Mouse (Mus musculus) Muller cell, postnatal 12 days (primary cell): ENCODE data around the gene Zfp420.
"Not testable (repeated sequence)": the region's sequence is repeated elsewhere in the genome, so short reads cannot be mapped to it uniquely, and the experiment has no call there.

Experiments used
- DNase-seq: peaks from one replicate; pipeline ENCODE4 v3.0.0-alpha.2; 2015; ENCODE audit errors: inconsistent ontology term

Zfp420 gene

DNA sequence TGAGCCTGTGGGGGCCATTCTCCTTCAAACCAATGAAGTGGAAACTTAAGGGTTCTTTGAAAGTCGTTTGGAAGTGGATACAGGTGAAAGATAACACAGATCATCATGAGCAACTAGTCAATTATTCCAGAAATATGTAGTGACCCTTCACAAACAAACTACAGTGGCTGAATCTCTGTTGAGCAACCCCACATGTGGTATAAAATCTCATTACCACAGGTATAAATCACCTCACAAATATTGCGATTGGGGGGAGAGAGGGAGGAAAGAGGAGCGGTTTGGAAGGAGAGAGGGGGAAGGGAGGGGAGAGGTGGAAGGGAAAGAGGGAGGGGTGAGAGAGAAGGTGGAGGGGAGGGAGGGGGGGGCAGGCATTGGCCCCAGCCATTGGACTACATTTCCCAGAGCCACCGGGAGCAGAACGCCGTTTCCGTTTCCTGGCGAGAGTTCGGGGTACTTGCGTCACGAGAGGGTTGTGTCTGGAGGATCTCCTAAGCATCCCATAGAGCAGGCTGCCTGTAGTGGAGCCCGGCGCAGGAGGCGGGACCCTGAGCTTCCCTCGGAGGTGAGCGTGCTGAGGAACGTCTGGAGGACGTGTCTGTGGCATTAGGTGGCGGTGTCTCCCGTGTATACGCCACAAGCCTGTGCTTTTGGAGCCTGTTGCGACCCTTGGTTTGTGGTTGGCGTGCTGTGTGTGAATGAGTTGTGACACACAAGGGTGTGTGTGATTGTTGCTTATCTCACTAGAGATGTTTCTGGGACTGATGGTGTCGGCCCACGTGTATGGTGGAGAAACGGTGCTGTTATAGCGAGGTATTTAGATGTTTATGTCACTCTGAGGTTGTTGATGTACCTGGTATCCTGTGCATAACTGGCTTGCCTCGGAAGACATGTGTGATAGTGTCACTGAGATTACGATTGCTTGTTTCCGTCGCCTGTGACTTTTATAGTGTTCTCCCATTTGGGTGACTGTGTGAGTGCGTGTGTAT lies at the start of gene Zfp420:
Gene Zfp420, plus strand, starts transcription at position 448 of the 986 bp plus-strand sequence.
- DNase-seq, result peak; percentile 90

DNA sequence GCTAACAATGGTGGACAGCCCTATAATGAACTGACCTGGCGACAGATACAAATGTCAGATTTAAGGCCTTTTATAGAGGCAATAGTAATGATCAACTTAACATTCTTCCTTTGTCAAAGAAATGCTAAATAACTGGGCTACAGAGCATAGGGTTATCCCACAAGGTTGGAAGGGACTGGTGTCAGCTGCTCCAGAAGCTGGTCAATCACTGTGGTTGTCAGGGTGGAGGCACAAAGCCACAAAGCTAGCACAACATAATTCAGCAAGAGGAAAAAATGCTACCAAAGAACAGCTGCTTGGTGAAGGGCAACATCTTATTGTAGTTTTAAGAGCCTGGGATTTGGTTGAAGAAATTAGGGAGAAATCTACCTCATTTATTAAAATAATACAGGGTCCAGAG lies 47.5 kb upstream of the Zfp420 start:
- DNase-seq, result no peak

DNA sequence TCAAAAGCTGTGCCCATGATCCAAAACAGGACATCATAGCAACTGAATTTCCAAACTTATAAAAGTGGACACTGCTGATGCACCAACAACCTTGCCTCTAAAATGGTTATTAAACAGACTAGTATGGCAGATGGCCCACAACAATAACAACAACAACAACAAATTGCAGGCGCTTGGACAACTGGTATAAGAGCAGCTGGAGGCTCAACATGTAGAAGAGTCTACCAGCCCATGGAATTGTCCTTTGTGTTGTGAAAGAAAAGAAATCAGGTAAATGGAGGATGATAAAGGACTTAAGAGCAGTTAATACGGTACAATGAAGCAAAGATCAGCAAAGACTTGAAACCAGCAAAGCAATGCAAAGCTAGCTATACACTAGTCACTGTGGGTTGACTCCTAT lies 45.4 kb upstream of the Zfp420 start:
- DNase-seq, result no peak

DNA sequence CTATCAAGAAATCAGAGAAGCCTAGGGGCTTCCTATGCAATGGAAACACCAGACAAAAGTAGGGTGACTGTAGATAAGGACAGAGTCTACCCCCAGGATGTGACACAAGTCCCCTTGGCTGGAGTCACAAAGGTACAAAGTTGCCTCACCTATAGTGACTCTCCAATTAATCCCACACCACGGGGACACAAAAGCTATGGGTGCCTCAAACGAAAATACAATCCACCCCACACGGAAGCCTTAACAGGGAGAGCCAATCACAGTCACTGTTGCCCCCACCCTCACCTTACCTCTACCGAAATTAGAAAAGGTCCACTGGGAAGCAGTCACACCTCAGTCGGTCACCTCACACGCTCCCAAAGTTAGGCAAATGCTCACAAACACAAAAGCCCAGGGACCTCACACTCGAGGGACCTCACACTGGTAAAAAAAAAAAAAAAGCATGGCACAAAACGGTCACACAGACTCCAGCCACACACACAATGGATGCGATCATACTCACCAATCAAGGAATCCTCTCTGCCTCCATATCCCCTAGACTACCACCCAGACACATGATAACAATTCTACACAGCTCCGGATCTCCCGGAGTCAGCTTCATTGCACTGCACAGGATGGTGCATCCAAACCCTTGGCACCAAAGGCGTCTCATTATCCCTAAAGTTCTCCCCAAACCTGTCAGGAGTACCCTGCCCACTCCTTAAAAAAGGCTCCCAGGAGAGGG lies 44.6 kb upstream of the Zfp420 start:
- DNase-seq, result peak; percentile 3

DNA sequence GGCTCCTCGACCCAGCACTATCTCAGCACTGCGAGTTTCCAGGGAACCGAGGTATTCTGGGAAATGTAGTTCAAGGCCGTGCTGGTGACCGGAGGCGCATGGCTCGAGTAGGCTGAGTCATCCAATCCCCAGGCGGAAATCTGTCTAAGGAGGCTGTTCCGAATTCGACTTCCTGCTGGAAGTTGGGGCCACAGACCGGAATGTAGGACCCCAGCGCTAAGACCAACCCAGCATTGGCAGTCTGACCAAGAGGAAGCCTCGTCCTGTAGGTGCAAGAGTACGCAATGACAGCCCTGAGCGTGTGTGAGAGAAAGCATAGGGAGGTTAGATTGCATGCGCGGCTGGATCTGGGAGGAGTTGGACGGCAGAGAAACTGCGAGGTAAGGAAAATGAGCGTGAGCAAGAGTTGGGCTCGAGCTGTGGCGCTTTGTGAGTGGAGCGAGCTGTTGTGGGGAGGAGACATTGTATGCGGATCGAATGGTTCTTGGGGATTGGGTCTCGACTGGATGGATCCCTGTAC lies 43.8 kb upstream of the Zfp420 start, which contains the start of gene Zfp790:
Gene Zfp790, plus strand, starts transcription at position 205 of the 520 bp plus-strand sequence.
- DNase-seq, result peak; percentile 94

DNA sequence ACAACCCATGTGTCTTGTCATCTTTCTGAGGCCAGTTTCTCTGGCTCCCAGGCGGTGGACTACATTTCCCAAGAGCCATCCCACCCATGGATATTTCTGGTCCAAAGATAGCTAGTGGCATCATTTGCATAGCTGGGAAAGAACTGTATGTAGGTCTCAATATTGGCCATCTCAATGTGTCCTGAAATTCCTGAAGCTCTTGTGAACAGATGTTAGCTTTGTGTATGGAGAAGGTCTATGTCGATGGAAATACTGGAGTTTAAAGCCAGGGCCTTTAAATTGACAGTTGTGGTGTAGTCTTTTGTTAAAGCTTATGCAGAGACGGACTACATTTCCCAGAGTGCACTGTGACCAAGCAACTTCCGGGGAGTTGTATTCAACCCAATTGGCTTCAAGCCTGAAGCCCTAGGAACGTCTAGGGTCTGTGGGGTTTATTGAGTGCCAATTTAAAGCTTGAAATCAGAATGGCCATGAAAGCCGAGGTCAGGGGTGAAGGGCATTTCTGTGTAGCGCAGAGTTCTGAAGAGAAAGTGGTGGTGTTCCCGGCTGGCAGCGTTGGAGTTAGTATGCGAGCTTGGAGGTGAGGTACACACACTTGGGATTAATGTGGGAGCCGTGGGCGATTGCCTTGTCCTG lies 41.0 kb upstream of the Zfp420 start:
- DNase-seq, result peak; percentile 75

DNA sequence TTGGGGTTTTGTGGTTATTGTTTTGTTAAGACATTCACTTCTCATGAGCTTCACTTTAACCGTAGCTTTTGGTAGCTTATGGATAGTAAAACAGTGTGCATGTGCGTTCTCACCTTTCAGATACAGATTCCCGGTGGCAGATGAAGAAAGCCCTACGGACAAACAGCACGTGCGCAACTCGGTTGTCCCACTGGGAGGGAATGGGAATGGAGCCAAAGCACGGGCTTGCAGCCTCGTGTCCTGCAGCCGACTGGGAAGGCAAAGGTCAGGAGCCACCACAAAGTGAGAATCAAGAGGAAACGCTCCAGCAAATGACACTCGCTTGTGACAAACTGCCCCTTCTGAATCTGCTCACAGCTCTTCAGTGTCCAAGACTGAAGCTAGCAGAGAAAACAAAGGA lies 31.8 kb upstream of the Zfp420 start:
- DNase-seq, result no peak

DNA sequence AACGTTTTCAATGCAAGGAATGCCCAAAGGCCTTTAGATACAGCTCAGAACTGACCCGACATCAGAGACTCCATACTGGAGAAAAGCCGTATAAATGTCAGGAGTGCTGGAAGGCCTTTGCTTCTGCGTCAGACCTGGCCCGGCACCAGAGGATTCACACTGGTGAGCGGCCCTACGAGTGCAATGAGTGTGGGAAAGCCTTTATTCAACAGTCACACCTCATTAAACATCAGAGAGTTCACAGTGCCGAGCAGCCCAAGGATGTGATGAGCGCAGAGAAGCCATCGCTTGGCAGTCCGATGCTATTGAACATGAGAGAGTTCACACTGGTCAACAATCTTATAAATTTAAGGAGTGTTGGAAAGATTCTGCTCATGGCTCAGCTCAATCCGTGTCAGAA lies 30.0 kb upstream of the Zfp420 start:
- DNase-seq, result no peak

DNA sequence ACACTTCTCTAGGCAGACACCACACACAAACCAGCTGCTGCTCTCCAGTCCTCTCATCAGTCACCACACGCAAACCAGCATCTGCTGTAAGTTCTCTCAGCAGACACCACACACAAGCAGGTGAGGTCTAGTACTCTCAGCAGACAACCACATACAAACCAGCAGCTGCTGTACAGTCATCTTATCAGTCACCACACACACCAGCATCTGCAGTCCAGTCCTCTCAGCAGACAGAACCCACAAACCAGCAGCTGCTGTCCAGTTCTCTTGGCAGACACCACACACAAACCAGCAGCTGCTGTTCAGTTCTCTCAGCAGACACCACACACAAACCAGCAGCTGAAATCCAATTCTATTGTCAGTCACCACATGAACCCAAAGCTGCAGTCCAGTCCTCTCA lies 23.0 kb upstream of the Zfp420 start:
- DNase-seq, result no peak

DNA sequence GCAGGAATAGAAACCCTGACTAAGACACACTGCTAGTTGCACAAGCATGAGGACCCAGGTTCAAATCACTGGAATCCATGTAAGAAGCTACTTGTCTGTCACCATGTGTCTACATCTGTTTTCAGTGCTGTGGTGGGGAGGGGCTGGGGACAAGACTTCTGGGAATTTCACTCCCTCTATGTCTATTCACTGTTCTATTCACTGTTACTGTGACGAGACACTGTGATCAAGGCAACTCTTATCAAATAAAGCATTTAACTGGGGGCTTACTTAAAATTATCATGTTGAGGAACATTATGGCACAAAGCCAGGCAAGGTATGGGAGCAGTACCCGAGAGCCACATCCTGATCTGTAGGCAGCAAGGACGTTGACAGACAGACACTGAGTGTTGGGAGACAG lies 20.5 kb upstream of the Zfp420 start:
- no peak for DNase-seq

DNA sequence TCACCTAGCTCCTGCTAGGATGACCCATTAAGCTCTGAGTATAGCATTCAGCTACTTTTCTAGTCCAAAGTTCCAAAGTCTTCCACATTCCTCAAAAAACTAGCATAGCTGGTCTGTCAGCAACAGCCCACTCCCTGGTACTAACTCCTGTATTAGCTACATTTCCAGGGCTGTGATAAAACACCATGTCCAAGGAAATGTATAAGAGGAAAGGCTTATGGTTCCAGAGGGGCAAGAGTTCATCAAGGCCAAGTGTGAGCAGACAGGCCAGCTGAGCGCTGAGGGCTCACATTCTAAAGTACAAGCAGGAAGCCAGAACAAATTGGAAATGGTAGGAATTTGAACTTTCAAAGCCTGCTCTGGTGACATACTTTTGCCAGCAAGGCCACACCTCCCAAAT lies 17.7 kb upstream of the Zfp420 start:
- peak; percentile 21 for DNase-seq

DNA sequence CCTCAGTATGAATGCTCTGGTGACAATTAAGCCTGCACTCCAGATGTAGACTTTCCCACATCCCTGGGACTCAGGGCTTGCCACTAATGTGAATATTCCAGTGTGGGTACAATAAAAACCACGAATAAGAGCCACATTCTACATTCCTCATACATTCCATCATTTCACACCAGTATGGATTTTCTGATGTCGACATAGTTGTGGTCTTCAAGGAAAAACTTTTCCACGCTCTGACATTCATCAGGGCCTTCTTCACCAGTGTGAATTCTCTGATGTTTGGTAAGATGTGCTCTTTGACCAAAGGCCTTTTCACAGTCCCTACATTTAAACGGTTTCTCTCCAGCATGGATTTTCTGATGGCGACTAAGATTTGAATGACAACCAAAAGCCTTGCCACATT lies 15.2 kb upstream of the Zfp420 start:
- peak; percentile 88 for DNase-seq

DNA sequence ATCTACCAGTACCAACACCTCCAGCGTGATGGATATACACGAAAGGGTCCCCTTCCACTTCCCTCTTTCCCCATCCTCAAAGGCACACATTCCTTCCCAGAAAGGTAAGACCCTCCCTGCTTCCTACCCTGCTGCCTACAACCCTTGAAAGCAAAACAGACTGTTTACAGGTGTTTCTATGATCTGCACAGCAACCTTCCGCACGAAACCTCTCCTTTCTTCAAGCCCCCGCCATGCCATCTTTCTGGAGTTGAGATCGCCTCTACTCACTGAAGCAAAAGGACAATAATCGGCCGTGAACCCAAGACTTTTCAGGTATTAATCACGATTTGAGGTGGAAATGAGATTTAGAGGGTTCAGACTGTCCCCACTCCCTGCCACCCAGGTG lies 7.0 kb upstream of the Zfp420 start:
- DNase-seq, result no peak

DNA sequence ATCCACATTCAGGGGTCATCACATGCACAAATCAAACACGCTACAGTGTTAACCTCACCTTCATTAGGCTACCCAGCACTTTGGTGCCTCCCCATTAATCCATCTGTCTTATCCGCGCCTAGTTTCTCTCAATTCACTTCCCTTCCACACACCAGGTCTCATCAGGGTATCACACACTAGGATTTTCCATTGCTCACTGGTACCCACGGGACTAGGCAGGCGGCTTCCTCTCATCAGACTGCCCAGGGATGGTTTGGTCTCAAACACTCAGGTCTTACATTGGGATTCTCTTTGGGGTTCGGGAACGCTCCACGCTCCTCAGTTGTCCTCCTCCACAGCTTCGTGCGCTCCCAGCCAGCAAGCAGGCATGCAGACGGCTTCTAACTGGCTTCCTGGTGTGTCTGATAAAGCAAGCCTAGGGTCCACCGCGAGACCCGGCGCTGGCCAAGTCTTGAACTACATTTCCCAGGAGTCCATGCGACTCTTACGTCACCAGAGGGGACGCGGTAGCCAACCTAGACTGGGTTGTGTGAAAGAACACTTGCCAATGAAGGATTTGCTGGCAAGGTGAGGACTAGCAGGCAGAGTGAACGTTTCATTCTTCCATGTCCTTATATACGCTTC lies 6.4 kb upstream of the Zfp420 start, which contains the start of gene Zfp940:
Gene Zfp940, minus strand, starts transcription at position 451 of the 624 bp plus-strand sequence.
- DNase-seq, result peak; percentile 83

DNA sequence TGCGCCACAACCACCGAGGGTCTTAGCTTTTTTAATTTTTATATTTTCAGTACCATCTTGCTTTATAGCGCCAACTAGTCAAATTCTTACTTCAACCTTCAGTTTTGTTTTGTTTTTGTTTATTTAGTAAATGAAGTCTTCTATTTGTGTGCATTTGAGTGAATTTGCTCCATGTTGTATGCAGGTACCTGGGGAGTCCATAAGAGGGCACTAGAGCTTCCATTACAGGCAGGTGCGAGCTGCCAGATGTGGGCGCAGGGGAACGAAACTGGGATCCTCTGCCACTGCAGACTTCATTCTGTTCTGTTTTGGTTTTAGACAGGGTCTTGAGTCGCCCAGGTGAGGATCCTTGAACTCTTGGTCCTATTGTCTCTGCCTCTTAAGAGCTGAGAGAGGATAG lies 1.9 kb downstream of the Zfp420 start:
- no peak for DNase-seq

DNA sequence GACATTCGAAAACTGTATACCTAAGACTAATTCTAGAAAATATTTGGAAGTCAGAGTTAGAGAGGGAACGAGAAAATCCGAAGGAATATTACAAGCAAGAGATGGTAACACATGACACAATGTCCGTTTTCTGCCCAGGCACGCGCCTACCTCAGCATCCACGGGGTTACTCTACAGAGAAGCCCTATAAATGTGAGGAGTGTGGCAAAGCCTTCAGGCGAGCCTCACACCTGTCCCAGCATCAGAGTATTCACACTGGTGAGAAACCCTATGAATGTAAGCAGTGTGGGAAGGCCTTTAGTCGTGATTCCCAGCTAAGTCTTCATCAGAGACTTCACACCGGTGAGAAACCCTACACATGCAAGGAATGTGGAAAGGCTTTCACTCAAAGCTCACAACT lies 14.5 kb downstream of the Zfp420 start:
- DNase-seq, result no peak

DNA sequence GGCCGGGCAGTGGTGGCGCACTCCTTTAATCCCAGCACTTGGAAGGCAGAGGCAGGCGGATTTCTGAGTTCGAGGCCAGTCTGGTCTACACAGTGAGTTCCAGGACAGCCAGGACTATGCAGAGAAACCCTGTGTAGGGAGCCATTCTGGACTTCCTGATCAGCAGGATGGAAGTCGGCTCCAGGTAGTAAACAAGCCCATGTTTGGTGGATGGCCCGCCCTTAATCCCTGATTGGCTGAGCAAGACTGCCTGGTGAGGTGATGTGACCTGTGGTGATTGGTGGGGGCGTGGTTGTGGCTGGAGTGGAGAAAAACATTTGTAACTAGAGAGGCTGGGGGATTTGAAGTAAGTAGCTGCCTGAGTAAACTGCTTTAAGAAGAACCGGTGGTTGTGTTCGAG lies 17.8 kb downstream of the Zfp420 start:
- not testable (repeated sequence) for DNase-seq

DNA sequence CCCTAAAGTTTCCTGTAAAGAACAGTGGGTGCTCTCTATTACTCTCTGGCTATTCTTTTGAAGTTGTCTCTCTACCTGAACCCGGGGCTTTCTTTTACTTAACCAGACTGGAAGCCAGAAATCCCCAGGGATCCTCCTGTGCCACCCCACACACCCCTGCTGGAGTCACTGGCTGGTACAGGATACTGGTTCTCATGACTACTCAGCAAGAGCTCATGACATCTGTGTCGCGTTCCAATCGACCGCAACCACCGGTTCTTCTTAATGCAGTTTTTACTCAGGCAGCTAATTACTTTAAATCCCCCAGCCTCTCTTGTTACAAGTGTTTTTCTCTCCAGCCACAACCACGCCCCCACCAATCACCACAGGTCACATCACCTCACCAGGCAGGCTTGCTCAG lies 20.3 kb downstream of the Zfp420 start:
- DNase-seq, result no peak

DNA sequence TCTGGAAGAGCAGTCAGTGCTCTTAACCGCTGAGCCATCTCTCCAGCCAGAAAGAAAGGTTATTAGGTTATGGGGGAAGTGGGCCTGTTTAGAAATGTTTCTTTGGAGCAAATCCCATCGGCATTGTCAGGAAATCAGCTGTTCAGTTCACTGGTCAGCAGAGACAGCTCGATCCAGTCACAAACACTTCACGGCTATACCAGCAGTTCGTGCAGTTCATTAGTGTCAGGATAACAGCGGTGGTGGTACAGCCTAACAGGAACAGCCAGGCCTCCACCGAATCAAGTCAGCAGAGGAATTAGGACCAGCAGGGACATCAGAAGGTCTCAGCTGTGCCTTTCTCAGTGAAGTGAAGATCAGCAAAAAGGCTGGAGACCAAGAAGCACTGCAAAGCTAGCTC lies 21.1 kb downstream of the Zfp420 start:
- DNase-seq, result no peak

DNA sequence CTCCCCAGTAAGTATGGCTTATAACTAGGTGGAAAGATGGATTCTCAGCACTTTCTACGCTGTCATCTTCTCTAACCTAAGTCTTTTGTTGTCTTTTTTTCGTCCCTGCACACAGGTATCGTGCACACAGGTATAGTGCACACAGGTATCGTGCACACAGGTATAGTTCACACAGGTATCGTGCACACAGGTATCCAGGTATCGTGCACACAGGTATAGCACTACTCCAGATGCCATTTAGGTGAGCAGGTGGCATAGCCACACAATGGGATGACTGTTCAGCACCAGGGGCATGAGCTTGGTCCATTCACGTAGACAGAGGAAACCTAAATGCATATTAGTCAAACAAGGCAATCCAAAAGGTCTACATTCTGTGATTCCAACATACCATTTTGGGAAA lies 30.7 kb downstream of the Zfp420 start:
- DNase-seq, result no peak

DNA sequence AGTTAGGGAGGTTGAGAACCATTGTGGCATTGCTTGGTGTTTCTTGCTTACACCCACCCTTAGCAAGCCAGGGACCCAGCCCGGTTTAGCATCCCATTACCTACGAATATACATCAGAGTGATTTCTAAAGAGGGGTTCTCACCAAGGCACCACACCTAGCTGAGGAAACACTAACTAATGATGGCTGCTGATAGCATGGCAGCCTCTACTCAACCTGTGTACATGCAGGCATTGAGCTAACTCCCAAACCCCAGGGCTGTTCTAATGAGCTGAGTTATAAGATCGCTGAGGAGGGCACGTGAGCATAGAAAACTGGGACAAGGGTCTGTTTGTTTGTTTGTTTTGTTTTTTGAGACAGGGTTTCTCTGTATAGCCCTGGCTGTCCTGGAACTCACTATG lies 33.0 kb downstream of the Zfp420 start:
- no peak for DNase-seq

DNA sequence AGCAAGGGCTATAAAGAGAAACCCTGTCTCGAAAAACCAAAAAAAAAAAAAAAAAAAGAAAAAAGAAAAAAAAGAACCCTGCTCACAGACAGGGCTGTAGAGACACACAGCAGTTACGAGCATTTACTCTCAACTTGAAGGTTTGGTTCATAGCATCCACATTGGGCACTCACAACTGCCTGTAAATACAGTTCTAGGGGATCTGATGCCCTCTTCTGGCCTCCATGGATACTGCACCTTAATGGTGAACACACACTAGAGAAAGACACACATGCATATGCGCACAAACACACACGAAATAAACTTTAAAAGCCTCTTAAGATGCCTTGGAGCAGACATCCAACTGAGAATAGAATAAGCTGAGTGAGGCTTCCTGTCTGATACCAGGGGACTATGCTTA lies 38.6 kb downstream of the Zfp420 start:
- DNase-seq, result no peak
